Comparison of ENCODE assay signal across 8 mouse cellular contexts in genomic region chr8:105346611-105347427, GRCm38 (mm10). TPM values are rescaled to one million over a fixed set of nuclear protein-coding genes. Genes with fewer than 3 reads are reported as not detected.
DNase-seq lines count a peak whose midpoint lies in the region; ATAC-seq and TF ChIP-seq lines count a peak whose summit lies in the region.

No protein-coding gene starts in this region.

- in situ Hi-C loops in Patski (cut with MboI; ENCODE audit: low pct_unique_long_range_greater_than_20kb), result no loop called here

- TF ChIP-seq CTCF in Patski (IDR thresholded peaks at IDR 0.05), result no peak
- TF ChIP-seq CTCF in lung, embryonic 14.5 days (IDR thresholded peaks at IDR 0.05; ENCODE audit: low read depth), result no peak

- H3K9ac ChIP-seq in embryonic facial prominence, embryonic 11.5 days (replicated peaks; ENCODE audit: low read length), result peak overlapping the region; percentile 70
- peak overlapping the region; percentile 83 for H3K9ac ChIP-seq in lung, embryonic 14.5 days

- no peaks in the 10 kb centered on the region for H3K9me3 ChIP-seq in embryonic facial prominence, embryonic 11.5 days (replicated peaks; ENCODE audit: control insufficient read depth, low read length)
- no peaks in the 10 kb centered on the region for H3K9me3 ChIP-seq in lung, embryonic 14.5 days (ENCODE audit: low read depth, low read length)

- H3K4me2 ChIP-seq in embryonic facial prominence, embryonic 11.5 days (ENCODE audit: low read depth, low read length), result peak overlapping the region; percentile 98
- peak overlapping the region; percentile 90 for H3K4me2 ChIP-seq in lung, embryonic 14.5 days

- peak; percentile 73 for DNase-seq in 3134 (ENCODE audit: extremely low read depth, insufficient read length, low spot score)
- DNase-seq in Patski (ENCODE audit: low read depth, low spot score), result no peak
- DNase-seq in embryonic facial prominence, embryonic 11.5 days (ENCODE audit: low spot score), result peak; percentile 57
- DNase-seq in heart, adult 9 months (ENCODE audit: low spot score in 2 of 2), result peak; percentile 83 to 84
- DNase-seq in kidney, adult 9 months, result peak; percentile 74
- DNase-seq in lung, embryonic 14.5 days, result peak; percentile 85
- DNase-seq in ovary, adult 18-20 months (ENCODE audit: low spot score), result peak; percentile 40
- no peak for DNase-seq in layer of hippocampus, adult 9-10 months (ENCODE audit: low spot score)

- peak overlapping the region; percentile 56 for H3K27ac ChIP-seq in embryonic facial prominence, embryonic 11.5 days (replicated peaks; ENCODE audit: low read depth, low read length)
- peak overlapping the region; percentile 96 for H3K27ac ChIP-seq in lung, embryonic 14.5 days (ENCODE audit: low read depth)

- POLR2A ChIA-PET in Patski (lab: Charles Lee), result interaction anchor here (0.6 to 9.0 kb wide), 3 partner anchors 18 to 98 kb away, joined by 3 to 52 read pairs (median 3); partner anchors contain the start of genes E2f4, Lrrc29 and Tmem208

- CTCF ChIA-PET in Patski (lab: Charles Lee), result no interaction called here

- WGBS in embryonic facial prominence, embryonic 11.5 days, result under 1% methylated on average over 33 of the region's 34 CpGs
- 0% methylated on average over 34 of the region's 34 CpGs for whole genome bisulfite sequencing in lung, embryonic 14.5 days

- H3K27me3 ChIP-seq in Patski, result no peaks in the 10 kb centered on the region
- no peaks in the 10 kb centered on the region for H3K27me3 ChIP-seq in embryonic facial prominence, embryonic 11.5 days (ENCODE audit: control insufficient read depth, insufficient read depth, low read length)
- H3K27me3 ChIP-seq in lung, embryonic 14.5 days (ENCODE audit: insufficient read depth, low read length), result peaks cover 4% of the 10 kb centered on the region; the same call in 1 of the 2 replicates

- peaks cover 9% of the 10 kb centered on the region for H3K4me1 ChIP-seq in embryonic facial prominence, embryonic 11.5 days (ENCODE audit: control insufficient read depth, insufficient read depth, low read length)
- peaks cover 31% of the 10 kb centered on the region for H3K4me1 ChIP-seq in lung, embryonic 14.5 days (ENCODE audit: insufficient read depth)

- H3K36me3 ChIP-seq in embryonic facial prominence, embryonic 11.5 days (replicated peaks; ENCODE audit: control insufficient read depth, insufficient read depth, low read depth, low read length), result no peaks in the 10 kb centered on the region
- H3K36me3 ChIP-seq in lung, embryonic 14.5 days (ENCODE audit: insufficient read depth), result peaks cover 18% of the 10 kb centered on the region

- ATAC-seq in Patski, result peak; percentile 24
- ATAC-seq in embryonic facial prominence, embryonic 11.5 days (replicated peaks; ENCODE audit: insufficient number of reproducible peaks, low FRiP score, low TSS enrichment, low read depth), result peak; percentile 11
- peak; percentile 25 for ATAC-seq in lung, embryonic 14.5 days (ENCODE audit: insufficient read depth)

- H3K4me3 ChIP-seq in embryonic facial prominence, embryonic 11.5 days (ENCODE audit: low read depth, low read length), result peak overlapping the region; percentile 70
- H3K4me3 ChIP-seq in lung, embryonic 14.5 days (ENCODE audit: low read depth, low read length), result peak overlapping the region; percentile 84

RNA-seq across cellular contexts. Expression of gene Fhod1, which starts 0.9 kb away (rescaled TPM):
- polyA plus RNA-seq in Patski (2021), result 41.7 TPM
- polyA plus RNA-seq in embryonic facial prominence, embryonic 11.5 days (2014; fragmentation: Nextera tagmentation; extraction: Ambion mirVana), result 1.8 and 2.6 TPM in 2 replicates
- 15.8 and 18.8 TPM in 2 replicates for polyA plus RNA-seq in lung, embryonic 14.5 days (2014; fragmentation: Nextera tagmentation; extraction: Ambion mirVana)

RNA-seq across cellular contexts. Expression of gene Slc9a5, which starts 1.8 kb away (rescaled TPM):
- 11.0 TPM for polyA plus RNA-seq in Patski (2021)
- polyA plus RNA-seq in embryonic facial prominence, embryonic 11.5 days (2014; fragmentation: Nextera tagmentation; extraction: Ambion mirVana), result 3.8 and 4.0 TPM in 2 replicates
- 9.9 and 10.9 TPM in 2 replicates for polyA plus RNA-seq in lung, embryonic 14.5 days (2014; fragmentation: Nextera tagmentation; extraction: Ambion mirVana)

RNA-seq across cellular contexts. Expression of gene Tmem208, which starts 20.7 kb away (rescaled TPM):
- polyA plus RNA-seq in Patski (2021), result 64.8 TPM
- 91.7 and 99.6 TPM in 2 replicates for polyA plus RNA-seq in embryonic facial prominence, embryonic 11.5 days (2014; fragmentation: Nextera tagmentation; extraction: Ambion mirVana)
- polyA plus RNA-seq in lung, embryonic 14.5 days (2014; fragmentation: Nextera tagmentation; extraction: Ambion mirVana), result 108 and 115 TPM in 2 replicates

RNA-seq across cellular contexts. Expression of gene Lrrc29, which starts 20.7 kb away (rescaled TPM):
- polyA plus RNA-seq in Patski (2021), result 0.83 TPM
- 0.83 and 0.98 TPM in 2 replicates for polyA plus RNA-seq in embryonic facial prominence, embryonic 11.5 days (2014; fragmentation: Nextera tagmentation; extraction: Ambion mirVana)
- 2.7 and 3.1 TPM in 2 replicates for polyA plus RNA-seq in lung, embryonic 14.5 days (2014; fragmentation: Nextera tagmentation; extraction: Ambion mirVana)

RNA-seq across cellular contexts. Expression of gene Plekhg4, which starts 26.3 kb away (rescaled TPM):
- 0.77 TPM for polyA plus RNA-seq in Patski (2021)
- polyA plus RNA-seq in embryonic facial prominence, embryonic 11.5 days (2014; fragmentation: Nextera tagmentation; extraction: Ambion mirVana), result 0.28 and 0.29 TPM in 2 replicates
- 1.8 and 1.9 TPM in 2 replicates for polyA plus RNA-seq in lung, embryonic 14.5 days (2014; fragmentation: Nextera tagmentation; extraction: Ambion mirVana)

Comparison
In these comparisons a context has a peak if more than half of its experiments do, and no peak if none do; other contexts are left out.
1. DNase-seq: peak in 3134 (single experiment), embryonic facial prominence, embryonic 11.5 days (single experiment), heart, adult 9 months (2 of 2), kidney, adult 9 months (single experiment), lung, embryonic 14.5 days (single experiment) and ovary, adult 18-20 months (single experiment); none in Patski (single experiment) and layer of hippocampus, adult 9-10 months (single experiment).
2. Peak in every context shown above with its lines, with median percentiles within 50 percentile points of each other: ATAC-seq.